Mouse (Mus musculus): ENCODE measurements around the gene Smim22. TPM values are rescaled to one million over a fixed set of nuclear protein-coding genes. Genes with fewer than 3 reads are reported as not detected.

Smim22 gene
- not detected for total RNA-seq (2021)
- long read RNA-seq, partial matches to known transcripts: 0 of 2 reads
- long read RNA-seq, other reads (novel, unspliced or antisense): 2 of 2 reads

GRCm38 (mm10) chr16:5007067-5007466 is at the start of gene Smim22:
Gene Smim22, plus strand, starts transcription at chr16:5007288.
- no peak for DNase-seq (ENCODE audit: low spot score in 2 of 2)

DNA sequence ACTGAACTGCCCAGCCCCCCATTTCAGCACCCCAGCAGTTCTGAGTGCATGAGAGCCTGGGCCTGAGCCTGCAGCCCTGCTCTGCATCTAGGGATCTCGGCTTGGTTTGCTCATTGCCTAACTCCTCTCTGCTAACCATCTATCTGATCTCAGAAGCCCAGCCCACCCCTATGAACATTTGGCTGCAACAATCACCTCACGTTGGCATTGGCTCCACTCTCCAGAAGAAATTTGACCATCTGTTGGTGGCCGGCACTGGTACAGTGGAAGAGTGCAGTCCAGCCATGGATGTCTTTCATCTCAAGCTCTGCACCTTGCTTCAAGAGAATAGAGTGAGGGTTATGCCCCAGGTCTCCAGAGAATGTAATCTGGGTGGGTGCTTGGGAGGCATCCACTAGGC is 49.6 kb upstream of the Smim22 start:
- DNase-seq (ENCODE audit: low spot score in 2 of 2): no peak

DNA sequence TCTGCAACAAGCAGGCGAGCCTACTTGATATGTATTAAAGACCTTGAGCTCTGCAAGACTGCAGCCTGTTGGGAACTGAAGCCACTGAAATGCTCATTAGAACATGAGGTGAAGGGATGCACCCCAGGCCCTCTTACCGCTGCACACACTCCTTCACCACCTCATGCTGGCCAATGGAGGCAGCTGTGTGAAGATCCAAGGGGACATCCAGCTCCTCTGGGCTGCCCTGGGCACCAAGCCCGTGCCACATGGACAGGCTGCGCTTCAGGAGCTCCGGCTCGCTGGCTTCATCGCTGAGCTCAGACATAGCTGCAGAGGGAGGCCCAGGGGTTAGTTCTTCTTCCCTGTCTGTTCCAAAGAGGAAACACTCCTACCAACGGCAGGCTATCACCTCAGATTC is 46.8 kb upstream of the Smim22 start:
- DNase-seq (ENCODE audit: low spot score in 2 of 2): no peak

DNA sequence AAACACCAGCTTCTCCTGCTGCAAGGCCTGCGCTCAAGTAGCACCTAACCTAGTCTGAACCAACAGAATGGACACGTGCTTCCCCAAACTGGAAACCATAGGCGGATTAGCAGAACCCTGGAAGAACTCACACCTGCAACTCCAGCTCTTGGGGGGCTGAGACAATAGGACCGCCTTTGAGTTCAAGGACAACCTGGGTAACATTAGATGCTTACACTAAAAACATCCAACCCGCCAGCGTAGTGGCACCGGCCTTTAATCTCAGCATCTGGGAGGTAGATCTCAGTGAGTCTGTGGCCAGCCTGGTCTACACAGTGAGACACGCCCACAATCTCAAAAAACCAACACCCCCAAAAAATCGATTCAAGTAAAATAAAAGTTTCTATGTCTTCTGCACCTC is 43.7 kb upstream of the Smim22 start:
- no peak for DNase-seq (ENCODE audit: low spot score in 2 of 2)

DNA sequence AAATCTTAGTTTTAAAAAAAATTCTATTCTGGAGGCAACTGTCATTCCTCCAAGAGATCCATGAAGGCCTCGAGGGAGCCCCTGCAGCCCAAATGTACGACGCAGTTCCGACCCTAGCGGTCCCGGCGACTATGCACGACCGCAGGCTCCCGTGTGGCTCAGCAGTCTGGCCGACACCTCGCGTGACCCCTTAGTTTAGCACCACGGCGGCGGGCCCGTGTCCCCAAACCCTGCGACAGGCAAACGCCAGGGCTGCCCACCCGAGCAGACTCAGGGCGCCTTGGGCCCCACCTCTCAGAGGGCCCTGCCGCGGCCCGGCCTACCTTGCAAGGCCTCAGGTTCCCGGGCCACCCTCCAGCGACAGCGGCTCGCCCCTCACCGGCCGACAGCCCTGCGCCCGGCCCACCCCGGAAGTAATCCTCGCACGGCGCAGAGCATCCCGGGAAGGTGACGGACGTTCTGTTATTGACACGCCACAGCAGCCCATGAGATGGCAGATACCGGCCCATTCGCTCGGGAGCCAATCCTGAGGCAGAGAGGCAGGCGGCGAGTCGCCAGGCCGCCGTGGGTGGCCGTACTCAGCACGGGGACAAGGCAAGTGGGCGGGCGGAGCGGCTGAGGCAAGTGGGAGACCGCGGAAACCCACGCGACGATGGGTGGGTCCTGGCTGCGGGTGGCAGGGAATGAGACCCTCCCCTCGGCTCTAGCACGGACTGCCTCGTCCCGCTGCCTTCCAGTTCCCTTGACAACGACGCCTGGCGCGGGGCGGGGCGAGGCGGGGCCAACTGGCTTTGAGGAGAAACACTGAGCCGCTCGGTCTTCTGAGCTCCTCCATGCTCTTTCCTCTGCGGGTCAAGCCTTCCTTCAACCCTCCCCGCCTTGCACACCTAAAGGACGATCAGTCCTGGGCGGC is 43.0 kb upstream of the Smim22 start, which contains the start of gene Anks3:
Anks3 (minus strand) TSS at position 409 of the 913 bp plus-strand sequence.
- DNase-seq (ENCODE audit: low spot score in 2 of 2): peak; percentile 100

- DNase-seq (ENCODE audit: low spot score in 2 of 2): no peak
These were observed 42.2 kb upstream of the Smim22 start for GRCm38 (mm10) chr16:4964731-4965391.

GRCm38 (mm10) chr16:4965392-4966129 is 41.5 kb upstream of the Smim22 start:
- no peak for DNase-seq (ENCODE audit: low spot score in 2 of 2)

- DNase-seq (ENCODE audit: low spot score in 2 of 2): no peak
These were observed 38.7 kb upstream of the Smim22 start for GRCm38 (mm10) chr16:4968426-4968825.

- DNase-seq (ENCODE audit: low spot score in 2 of 2): no peak
These were observed 37.8 kb upstream of the Smim22 start for GRCm38 (mm10) chr16:4969055-4969843.

DNA sequence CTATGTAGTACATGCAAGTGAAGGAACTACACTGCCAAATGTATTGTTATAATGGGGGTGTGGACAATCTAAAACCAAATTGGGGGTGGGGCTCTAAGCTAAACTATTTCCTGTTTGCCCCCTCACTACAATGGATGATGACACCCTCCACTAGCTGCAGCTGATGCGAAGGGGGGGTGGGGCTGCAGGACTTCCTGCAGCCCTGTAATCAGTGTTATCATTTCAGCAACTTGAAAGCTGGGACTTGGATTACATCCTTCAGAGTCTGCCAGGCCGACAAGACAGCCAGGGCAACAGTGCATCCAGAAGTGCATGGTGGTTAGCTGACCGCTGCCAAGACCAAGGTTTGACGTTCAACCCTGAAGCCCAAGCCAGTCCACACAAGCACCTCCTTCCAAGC is 35.5 kb upstream of the Smim22 start:
- DNase-seq (ENCODE audit: low spot score in 2 of 2): no peak

DNA sequence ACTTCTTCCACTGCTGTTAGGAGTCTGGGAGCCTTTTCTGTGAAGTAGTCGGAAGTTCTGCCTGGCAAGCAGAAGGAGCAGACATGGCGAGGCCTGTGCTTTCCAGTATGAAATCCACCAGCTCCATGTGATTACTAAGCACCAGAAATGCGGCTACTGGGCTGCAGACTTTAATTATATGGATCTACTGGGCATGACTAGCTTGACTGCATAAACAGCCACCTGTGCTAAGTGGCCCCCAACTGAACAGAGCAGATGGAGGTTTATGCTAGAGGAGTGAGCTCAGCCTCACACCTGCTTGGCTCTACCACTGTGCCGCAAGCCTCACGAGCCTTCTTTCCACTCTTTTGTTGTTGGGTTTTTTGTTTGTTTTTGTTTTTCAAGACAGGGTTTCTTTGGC is 32.6 kb upstream of the Smim22 start:
- DNase-seq (ENCODE audit: low spot score in 2 of 2): no peak

DNA sequence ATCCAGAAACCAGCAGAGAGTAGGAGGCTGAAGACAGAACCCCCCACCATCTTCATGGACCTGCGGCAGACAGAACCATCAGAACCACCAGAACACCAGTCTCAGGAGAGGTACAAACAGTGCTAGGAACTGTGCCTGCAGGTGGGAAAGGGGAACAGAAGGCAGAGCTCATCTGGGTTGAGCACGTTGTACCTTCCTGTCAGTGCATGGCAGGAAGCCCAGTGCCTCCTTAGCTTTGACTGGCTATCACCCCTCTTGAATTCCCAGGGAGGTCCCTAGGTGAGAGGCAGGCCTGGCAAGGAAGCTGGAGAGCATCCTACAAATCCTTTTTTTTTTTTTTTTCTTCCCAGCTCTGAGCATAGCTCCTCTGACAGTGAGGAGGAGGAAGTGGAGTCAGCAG is 30.9 kb upstream of the Smim22 start:
- no peak for DNase-seq (ENCODE audit: low spot score in 2 of 2)

DNA sequence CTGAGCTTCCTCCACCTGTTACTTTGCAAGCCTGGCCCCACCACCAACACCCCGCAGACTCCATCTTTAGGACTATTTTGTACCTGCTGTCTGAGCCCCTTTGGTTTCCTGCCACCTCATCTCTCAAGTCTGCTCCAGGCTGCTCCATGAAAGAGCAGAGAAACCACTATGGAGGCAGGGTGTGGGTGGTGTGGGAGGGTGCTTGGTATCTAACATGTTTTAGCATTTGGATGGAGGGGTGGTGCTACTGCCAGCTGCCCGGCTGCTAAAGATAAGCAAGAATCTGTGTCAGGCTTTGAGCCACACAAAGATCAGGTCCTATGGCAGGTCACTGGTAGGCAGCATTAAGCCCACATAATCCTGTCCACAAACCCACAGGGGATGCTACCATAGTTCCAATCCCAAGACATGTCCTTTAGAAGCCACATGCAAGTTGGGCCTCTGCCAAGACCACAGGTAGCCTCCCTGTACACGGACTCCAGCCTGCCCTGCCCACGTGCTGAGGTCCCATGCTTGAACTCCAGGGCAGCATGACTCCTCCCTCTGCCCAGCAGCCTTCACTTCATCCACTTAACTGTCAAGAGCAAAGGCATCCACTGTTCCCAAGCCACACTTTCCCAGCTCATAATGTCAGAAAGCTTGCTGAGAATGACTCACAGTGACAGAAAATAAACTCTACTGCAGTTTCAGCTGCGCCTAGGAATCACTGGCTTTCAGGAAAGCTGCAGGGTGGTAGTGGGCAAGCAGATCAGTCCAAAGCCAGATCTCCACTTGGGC is 28.6 kb upstream of the Smim22 start:
- peak in 1 of 2 experiments; percentile 65 for DNase-seq (ENCODE audit: low spot score in 2 of 2)

- DNase-seq (ENCODE audit: low spot score in 2 of 2): peak in 1 of 2 experiments; percentile 53
These were observed 27.2 kb upstream of the Smim22 start for GRCm38 (mm10) chr16:4979755-4980380.

DNA sequence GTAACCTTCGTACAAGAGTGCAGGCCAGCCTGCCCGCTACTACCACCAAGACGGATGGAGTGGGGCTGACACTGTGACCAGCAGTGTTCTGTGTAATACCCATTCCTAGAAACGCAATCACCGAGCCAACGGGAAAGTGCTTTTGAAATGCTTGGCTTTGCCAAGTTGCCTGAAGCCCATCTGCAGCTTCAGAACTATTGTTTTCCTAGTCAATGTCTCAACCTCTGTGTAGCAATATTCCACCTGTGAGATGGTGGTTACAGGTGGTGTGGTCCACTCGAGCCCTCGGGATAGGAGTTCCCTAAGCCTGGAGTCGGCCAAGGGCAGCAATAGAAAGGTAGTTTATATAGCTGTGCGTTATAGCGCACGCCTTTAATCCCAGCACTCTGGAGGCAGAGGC is 22.4 kb upstream of the Smim22 start:
- DNase-seq (ENCODE audit: low spot score in 2 of 2): no peak

- DNase-seq (ENCODE audit: low spot score in 2 of 2): no peak
These were observed 13.8 kb upstream of the Smim22 start for GRCm38 (mm10) chr16:4993276-4993675.

DNA sequence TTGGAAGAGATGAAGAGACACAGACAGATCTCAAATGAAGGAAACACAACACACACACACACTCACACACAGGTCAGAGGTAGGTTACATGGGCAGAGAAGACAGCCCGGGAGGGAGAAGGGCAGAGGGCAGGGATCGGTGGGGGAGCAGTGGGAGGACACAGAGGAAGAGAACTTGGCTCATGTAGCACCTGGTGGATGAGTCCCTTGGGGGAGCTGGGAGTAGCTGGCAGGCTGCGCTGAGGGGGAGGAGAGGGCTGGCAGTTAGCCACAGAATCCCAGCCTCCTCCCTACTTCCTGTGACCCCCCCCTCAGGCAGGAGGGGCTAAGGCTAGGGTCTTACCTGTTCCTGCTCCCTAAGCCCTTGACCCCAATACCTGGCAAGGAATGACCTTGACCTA is 9.5 kb upstream of the Smim22 start, which contains the start of gene Sept12:
Sept12 (minus strand) TSS at position 300 of the 400 bp plus-strand sequence.
- no peak for DNase-seq (ENCODE audit: low spot score in 2 of 2)

DNA sequence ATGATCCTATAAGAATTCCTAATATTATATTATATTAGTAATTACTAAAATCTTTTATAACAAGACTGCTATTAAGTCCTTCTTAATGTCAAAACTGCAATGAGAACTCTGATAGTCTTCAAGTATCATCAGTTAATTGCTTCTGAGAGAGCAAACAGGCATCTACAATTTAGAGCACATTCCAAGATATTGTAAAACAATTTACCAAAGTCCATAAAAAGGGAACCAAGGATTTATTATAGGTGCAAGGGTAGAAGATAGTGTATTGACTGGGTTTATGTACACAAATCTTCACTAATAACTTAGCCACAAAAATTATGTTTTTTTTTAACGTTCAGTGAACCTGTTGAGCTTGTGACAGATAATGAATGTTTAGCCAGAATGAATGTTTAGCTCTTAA is 8.1 kb upstream of the Smim22 start:
- DNase-seq (ENCODE audit: low spot score in 2 of 2): no peak

GRCm38 (mm10) chr16:5000611-5001010 is 6.5 kb upstream of the Smim22 start:
- no peak for DNase-seq (ENCODE audit: low spot score in 2 of 2)

Measured in layer of hippocampus, adult 18-20 months (tissue).